Mouse (Mus musculus): ENCODE results near the gene Hoxa9.

DNA sequence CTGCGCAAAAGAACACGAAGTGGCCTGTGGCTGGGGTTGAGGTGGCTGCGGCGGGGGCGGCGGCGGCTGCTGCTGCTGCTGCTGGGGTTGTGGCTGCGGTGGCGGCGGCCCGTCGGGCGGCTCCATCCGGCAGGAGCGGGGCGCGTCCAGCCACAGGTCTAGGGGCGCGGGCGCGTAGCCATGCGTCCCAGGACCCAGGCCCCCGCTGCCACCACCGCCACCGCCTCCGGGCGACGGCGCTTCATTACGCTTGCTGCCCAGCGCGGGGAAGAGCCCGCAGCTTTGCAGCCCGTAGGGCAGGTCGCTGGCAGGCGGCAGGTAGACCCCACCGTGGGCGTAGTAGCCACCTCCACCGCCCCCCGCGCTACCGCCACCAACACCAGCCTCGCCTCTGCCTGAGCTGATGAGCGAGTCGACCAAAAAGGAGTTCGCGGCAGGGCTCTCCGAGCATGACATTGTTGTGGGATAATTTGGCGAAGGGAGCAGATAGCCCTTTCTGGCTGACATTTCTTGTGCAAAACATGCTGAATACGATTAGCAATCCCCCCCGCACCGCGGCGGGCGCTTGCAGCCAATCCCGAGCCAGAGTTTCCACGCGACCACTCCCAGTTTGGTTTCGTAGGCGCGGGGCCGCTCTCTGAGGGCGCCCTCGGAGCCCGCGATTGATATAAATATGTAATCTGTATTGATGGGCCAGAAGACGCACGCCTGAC, 3.7 kb upstream of the Hoxa9 start:
- TF ChIP-seq CTCF (IDR thresholded peaks at IDR 0.05; ENCODE audit: control insufficient read depth, insufficient read depth, insufficient replicate concordance, low read depth, low read length) (no peak), POLR2A (IDR thresholded peaks at IDR 0.05; ENCODE audit: control insufficient read depth, low read depth, low read length) (no peak)

Data from testis, adult 2 months (tissue).